Mouse (Mus musculus) CD8-positive naive resting alpha-beta T cell, adult 2 months (primary cell): ENCODE measurements around the gene Sorcs2.

Experiments
- DNase-seq, 2 experiments: peaks; one replicate each; pipeline ENCODE4 v3.0.0; 2022; ENCODE audit warnings: low read depth in 2 of 2, low spot score in 2 of 2

The Sorcs2 gene

DNA sequence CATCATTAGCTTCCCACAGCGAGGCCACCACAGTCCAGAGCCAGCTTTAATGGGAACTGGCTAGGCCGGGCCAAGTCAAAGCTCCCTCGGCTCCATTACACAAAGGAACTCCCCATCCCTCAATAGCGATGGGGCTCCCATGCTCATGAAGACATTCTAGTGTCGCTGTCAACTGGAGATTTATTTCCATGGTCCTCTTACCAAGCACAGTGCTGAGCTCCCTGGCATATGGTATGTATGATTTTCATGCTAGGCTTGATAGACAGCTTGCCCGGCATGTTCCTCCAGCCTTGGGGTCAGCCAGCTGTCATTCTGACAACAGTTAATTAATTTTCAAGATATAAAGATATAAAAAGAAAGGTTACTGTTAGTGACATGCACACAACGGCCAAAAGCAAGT, 215.6 kb downstream of the Sorcs2 start:
- DNase-seq = no peak

GRCm38 (mm10) chr5:36179708-36180107, 218.2 kb downstream of the Sorcs2 start:
- DNase-seq = no peak

DNA sequence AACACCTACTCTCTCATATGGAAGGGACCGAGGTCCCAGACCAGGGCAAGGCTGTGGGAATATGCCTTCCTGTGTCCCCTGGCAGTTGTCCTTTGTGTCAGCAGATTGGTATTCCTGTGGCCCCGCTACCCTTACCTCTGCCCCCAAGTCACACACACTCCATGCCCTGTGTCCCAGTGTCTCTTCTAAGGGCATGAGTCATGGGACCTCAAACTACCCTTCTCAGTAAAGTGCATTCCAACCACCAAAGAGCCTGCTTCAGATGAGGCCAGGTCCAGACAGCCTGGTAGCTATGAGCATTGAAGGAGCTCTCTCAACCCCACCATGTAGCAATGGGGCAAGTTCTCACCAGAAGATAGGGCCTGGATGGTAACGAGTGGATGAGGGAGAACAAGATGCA, 219.2 kb downstream of the Sorcs2 start:
- DNase-seq = no peak

- DNase-seq = no peak
These were observed 219.7 kb downstream of the Sorcs2 start for GRCm38 (mm10) chr5:36178215-36178614.

GRCm38 (mm10) chr5:36176873-36177272, 221.1 kb downstream of the Sorcs2 start:
- DNase-seq = no peak

DNA sequence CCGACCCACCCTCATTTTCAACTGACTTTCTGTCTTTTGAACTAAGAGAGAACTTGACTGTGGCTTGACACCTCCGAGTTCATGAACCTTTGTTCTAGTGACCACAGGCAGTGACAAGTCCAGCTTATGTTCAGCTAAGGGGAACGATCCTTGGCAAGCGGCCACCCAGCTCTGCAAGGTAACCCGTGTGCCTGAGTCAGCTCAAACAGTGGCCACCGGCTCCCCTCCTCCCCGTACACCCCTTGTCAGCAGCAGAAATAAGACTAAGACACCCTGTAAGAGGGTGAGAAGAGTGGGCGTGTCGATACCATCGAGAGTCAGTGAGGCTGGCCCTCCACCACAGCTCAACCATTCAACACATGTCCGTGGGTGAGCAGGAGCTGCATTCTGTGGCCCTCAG, 221.5 kb downstream of the Sorcs2 start:
- DNase-seq = no peak

DNA sequence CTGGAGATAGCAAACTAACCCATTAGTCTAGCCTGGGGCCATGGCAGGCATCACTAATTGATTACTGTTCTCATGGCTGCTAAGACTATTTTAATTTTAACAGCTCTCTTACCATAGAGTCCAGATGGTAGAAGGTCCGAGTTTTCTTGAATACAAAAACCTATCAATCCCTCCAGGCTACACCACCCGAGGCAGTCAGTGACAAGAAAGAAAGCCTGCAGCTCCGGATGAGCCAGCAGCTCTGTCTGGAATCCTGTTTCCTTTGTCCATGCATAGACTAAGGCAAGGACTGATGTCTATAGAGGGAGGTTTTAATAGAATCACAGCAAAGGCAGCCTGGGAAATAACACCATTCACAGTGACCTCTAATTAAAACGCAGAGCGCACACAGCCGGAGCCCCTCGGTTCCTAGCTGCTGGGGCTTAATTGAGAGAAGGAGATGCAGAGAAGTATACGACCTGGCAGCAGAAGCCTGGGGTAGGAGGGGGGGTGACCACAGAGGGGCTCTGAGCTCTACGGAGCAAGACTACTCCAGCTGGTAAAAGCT, 223.3 kb downstream of the Sorcs2 start:
- no peak for DNase-seq

- DNase-seq = no peak
These were observed 228.8 kb downstream of the Sorcs2 start for GRCm38 (mm10) chr5:36168963-36169650.

DNA sequence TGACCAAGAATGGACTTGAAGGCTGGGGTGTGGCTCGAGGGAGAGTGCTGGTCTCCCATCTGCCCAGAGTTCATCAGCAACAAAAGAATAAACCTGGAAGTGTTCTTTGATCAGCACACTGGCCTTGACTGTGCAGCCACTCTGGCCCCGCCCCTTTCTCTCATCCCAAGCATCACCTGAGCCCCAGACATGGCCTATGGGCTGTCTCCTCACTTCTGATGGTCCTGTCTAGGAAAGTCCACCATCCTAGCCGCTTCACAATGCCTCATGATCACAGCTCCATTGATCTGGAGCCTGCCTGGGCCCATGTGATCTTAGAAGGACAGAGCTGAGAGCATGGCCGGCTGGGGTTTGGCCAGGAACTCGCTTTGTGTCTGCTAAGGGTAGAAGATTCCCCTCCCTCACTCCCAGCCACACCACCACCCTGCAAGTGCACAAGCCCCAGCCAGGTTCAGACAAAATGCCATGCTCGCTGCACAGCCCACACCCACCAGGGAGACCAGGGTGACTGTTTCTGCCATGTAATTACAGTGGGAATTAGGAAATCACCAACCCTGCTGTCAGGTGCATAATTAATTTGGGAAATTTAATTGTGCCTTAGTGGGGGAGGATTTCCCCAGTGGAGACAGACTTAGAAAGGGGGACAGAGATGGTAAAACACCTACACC, 231.5 kb downstream of the Sorcs2 start:
- no peak for DNase-seq

GRCm38 (mm10) chr5:36165424-36166302, 232.3 kb downstream of the Sorcs2 start:
- DNase-seq = no peak

- DNase-seq = no peak
These were observed 243.0 kb downstream of the Sorcs2 start for GRCm38 (mm10) chr5:36154879-36155485.

GRCm38 (mm10) chr5:36153261-36153660, 244.7 kb downstream of the Sorcs2 start:
- no peak for DNase-seq

GRCm38 (mm10) chr5:36151086-36151485, 246.9 kb downstream of the Sorcs2 start:
- no peak for DNase-seq

GRCm38 (mm10) chr5:36149098-36149497, 248.8 kb downstream of the Sorcs2 start:
- no peak for DNase-seq

GRCm38 (mm10) chr5:36146589-36146988, 251.3 kb downstream of the Sorcs2 start:
- no peak for DNase-seq

GRCm38 (mm10) chr5:36144560-36144959, 253.4 kb downstream of the Sorcs2 start:
- no peak for DNase-seq

- DNase-seq = no peak
These were observed 256.2 kb downstream of the Sorcs2 start for GRCm38 (mm10) chr5:36141676-36142255.

- DNase-seq = peak in 1 of 2 experiments; percentile 6
These were observed 256.8 kb downstream of the Sorcs2 start for GRCm38 (mm10) chr5:36141112-36141511.

DNA sequence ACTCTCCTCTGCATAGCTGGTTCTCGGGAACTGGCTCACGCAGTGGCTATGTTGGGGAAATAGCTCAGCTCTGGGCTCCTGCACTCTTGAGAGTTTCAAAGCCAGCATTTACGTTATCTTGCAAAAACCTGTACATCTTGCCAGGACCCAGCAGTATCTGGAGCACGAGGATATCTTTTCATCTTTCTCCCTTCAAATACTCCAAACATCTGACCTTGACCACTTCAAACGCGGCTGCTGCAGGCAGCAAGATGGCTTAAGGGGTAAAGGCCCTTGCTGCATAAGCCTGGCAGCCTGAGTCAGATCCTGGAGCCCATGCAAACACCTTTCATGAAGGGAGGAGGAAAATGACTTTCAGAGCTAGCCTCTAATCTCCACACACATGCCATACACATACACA, 258.2 kb downstream of the Sorcs2 start:
- no peak for DNase-seq

DNA sequence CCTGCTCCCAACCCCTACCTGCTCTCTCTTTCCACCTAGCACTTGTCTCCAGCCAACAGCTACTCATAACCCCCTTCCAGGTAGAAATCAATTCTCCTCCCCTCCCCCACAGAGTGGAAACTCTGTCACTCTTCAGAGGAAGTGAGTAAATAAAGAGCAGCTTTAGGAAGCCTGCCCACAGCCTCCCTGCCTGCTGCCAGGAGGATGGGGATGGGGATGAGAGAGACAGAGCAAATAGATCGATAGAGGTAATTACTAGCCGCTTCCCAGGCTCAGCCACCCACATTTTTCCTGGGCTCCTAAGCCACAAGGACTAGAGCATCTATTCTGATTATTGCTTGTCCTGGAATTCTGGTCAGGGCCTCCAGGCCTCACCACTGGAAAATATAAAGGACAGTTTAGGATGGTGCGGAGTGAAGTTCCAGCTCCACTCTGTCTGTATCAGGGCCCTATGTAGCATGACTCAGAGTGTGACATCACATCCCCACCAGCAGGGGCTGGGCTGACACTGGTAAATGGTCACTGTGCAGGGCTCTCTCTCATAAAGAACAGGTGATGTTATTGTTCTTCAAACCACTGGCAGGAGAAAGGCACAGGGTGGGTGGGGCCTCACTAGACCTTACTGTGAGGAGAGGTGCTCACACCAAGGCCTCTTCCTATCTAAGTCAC, 261.9 kb downstream of the Sorcs2 start:
- no peak for DNase-seq
